In the genomic region with DNA sequence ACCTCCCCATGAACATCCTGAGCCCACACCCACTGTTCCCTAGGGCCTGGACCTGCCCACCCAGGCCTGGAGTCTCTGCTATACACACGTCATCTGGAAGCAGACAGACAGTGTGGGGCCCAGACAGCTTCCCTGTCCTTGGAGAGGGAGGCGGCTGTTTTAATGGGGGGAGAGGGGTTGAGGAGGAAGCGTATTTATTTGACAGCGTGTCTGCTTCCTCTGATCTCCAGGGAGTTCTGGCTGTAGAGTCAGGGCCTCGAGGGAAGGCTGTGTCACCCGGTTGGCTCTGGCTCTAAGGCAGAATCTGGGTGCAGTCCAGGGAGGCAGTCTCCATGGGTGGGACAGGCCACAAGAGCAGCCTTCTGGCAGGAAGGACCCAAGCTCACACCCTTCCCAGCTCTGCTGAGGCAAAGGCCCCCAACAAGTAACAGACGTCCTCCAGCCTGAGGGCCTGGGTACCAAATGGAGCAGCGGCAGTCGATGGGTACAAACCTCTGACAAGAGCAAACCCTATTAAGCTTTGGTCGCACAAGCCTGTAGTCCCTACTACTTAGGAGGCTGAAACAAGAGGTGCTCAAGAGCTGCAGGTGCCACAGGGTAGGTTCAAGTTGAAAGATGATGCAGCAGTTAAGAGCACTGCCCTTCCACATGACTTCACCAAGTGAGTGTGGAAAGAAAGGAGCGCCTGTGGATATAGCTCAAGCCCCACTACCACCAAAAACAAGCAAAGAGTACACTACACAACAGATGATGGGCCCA, we compare ENCODE assay signal across 11 mouse cellular contexts. TPM values are rescaled to one million over a fixed set of nuclear protein-coding genes. Genes with fewer than 3 reads are reported as not detected.
A peak's percentile ranks its signal among the peaks of the same experiment; 100 is the strongest.
DNase-seq lines count a peak whose midpoint lies in the region; ATAC-seq and TF ChIP-seq lines count a peak whose summit lies in the region.
"Had no signal": no experiment of that assay in that cellular context is flagged by ENCODE, and none has a peak within 500 bp of the region (broad histone marks: within the 10 kb centered on the region; RNA-seq: fewer than 3 reads in every experiment).

No protein-coding gene starts in this region.

- no peak overlapping the region for H3K4me3 ChIP-seq in left cerebral cortex, adult 2 months
- no peak overlapping the region for H3K4me3 ChIP-seq in embryonic facial prominence, embryonic 11.5 days (ENCODE audit: low read depth, low read length)
- H3K4me3 ChIP-seq in limb, embryonic 10.5 days: no peak overlapping the region

- H3K27me3 ChIP-seq in embryonic facial prominence, embryonic 11.5 days (ENCODE audit: control insufficient read depth, insufficient read depth, low read length): no peaks in the 10 kb centered on the region
- no peaks in the 10 kb centered on the region for H3K27me3 ChIP-seq in limb, embryonic 10.5 days (ENCODE audit: low read depth, poor library complexity, severe bottlenecking)

- H3K9ac ChIP-seq in embryonic facial prominence, embryonic 11.5 days (replicated peaks; ENCODE audit: low read length): no peak overlapping the region; the same call in 1 of the 2 replicates

- H3K4me2 ChIP-seq in embryonic facial prominence, embryonic 11.5 days (ENCODE audit: low read depth, low read length): no peak overlapping the region

- H3K36me3 ChIP-seq in embryonic facial prominence, embryonic 11.5 days (replicated peaks; ENCODE audit: control insufficient read depth, insufficient read depth, low read depth, low read length): no peaks in the 10 kb centered on the region
- peaks cover 59% of the 10 kb centered on the region for H3K36me3 ChIP-seq in limb, embryonic 10.5 days

- H3K9me3 ChIP-seq in embryonic facial prominence, embryonic 11.5 days (replicated peaks; ENCODE audit: control insufficient read depth, low read length): no peaks in the 10 kb centered on the region
- H3K9me3 ChIP-seq in limb, embryonic 10.5 days (replicated peaks): no peaks in the 10 kb centered on the region

- no peak for DNase-seq in left cerebral cortex, adult 2 months (ENCODE audit: extremely low spot score in 1 of 2, low spot score in 2 of 2)
- no peak for DNase-seq in left cerebral cortex, adult 9 months (ENCODE audit: low spot score in 2 of 2)
- DNase-seq in embryonic facial prominence, embryonic 11.5 days (ENCODE audit: low spot score): no peak
- DNase-seq in limb, embryonic 10.5 days (ENCODE audit: low spot score): no peak
- DNase-seq in thymus, postnatal 10 days (ENCODE audit: low spot score in 2 of 2): peak; percentile 38
- DNase-seq in cerebellum, adult 9-11 months: no peak
- no peak for DNase-seq in right cerebral cortex, postnatal 25 days
- DNase-seq: cerebellum, postnatal 36 days had no signal

- peak overlapping the region; percentile 28; the same call in 1 of the 2 replicates for H3K27ac ChIP-seq in left cerebral cortex, adult 2 months
- H3K27ac ChIP-seq in embryonic facial prominence, embryonic 11.5 days (replicated peaks; ENCODE audit: low read depth, low read length): no peak overlapping the region
- H3K27ac ChIP-seq in limb, embryonic 10.5 days: peak overlapping the region; percentile 54

- ATAC-seq in embryonic facial prominence, embryonic 11.5 days (replicated peaks; ENCODE audit: insufficient number of reproducible peaks, low FRiP score, low TSS enrichment, low read depth): 0 out of 2 replicates have a peak, but pooled peaks have one; percentile 32

- 68% methylated on average over 11 of the region's 11 CpGs for WGBS in embryonic facial prominence, embryonic 11.5 days
- 49% methylated on average over 11 of the region's 11 CpGs for WGBS in limb, embryonic 10.5 days

- intact Hi-C loops in left cerebral cortex, adult 2 months (cut with DNase I): no loop called here

- no peak for TF ChIP-seq CTCF in left cerebral cortex, adult 2 months (IDR thresholded peaks at IDR 0.05)

- peaks cover 4% of the 10 kb centered on the region for H3K4me1 ChIP-seq in embryonic facial prominence, embryonic 11.5 days (ENCODE audit: control insufficient read depth, insufficient read depth, low read length)
- peaks cover 33% of the 10 kb centered on the region for H3K4me1 ChIP-seq in limb, embryonic 10.5 days

RNA-seq across cellular contexts. Expression of a gene that starts 9.5 kb away (rescaled TPM):
- 1 to 10 TPM; 3.8 to 5.0 TPM for total RNA-seq in left cerebral cortex, adult 2 months (2021)
- polyA plus RNA-seq in embryonic facial prominence, embryonic 11.5 days (2014; fragmentation: Nextera tagmentation; extraction: Ambion mirVana): 9.2 and 9.8 TPM in 2 replicates
- 24.4 and 41.7 TPM in 2 replicates for polyA plus RNA-seq in limb, embryonic 10.5 days (2016; fragmentation: Nextera tagmentation; extraction: Ambion mirVana)

RNA-seq across cellular contexts. Expression of a gene that starts 41.6 kb away (rescaled TPM):
- total RNA-seq in left cerebral cortex, adult 2 months (2021): 100 to 1,000 TPM; 436 to 471 TPM
- polyA plus RNA-seq in embryonic facial prominence, embryonic 11.5 days (2014; fragmentation: Nextera tagmentation; extraction: Ambion mirVana): 1,096 and 1,177 TPM in 2 replicates
- 876 and 900 TPM in 2 replicates for polyA plus RNA-seq in limb, embryonic 10.5 days (2016; fragmentation: Nextera tagmentation; extraction: Ambion mirVana)

RNA-seq across cellular contexts. Expression of a gene that starts 59.6 kb away (rescaled TPM):
- not detected for total RNA-seq in left cerebral cortex, adult 2 months (2021)
- polyA plus RNA-seq in embryonic facial prominence, embryonic 11.5 days (2014; fragmentation: Nextera tagmentation; extraction: Ambion mirVana): not detected in 2 replicates
- not detected in 2 replicates for polyA plus RNA-seq in limb, embryonic 10.5 days (2016; fragmentation: Nextera tagmentation; extraction: Ambion mirVana)
- total RNA-seq: gastrocnemius, postnatal 4 days; layer of hippocampus, postnatal 25 days; megakaryocyte, adult 5-6 weeks had no signal

Comparison
In these comparisons a context has a peak if more than half of its experiments do, and no peak if none do; other contexts are left out.
1. DNase-seq: peak in thymus, postnatal 10 days (2 of 2); none in left cerebral cortex, adult 2 months (0 of 2), left cerebral cortex, adult 9 months (0 of 2), embryonic facial prominence, embryonic 11.5 days (single experiment), limb, embryonic 10.5 days (single experiment), cerebellum, adult 9-11 months (single experiment) and right cerebral cortex, postnatal 25 days (single experiment).